Mouse (Mus musculus): ENCODE data around the gene Hist1h3b. TPM values are rescaled to one million over a fixed set of nuclear protein-coding genes. Genes with fewer than 3 reads are reported as not detected.

Hist1h3b gene
- polyA plus RNA-seq, 1 experiment = 4.7 TPM

- no peak overlapping the region for H3K4me3 ChIP-seq (ENCODE audit: control insufficient read depth, low read depth, low read length)
- TF ChIP-seq CTCF (IDR thresholded peaks at IDR 0.05; ENCODE audit: control insufficient read depth, insufficient read depth, insufficient replicate concordance, low read depth, low read length) = no peak
- no peak for TF ChIP-seq POLR2A (IDR thresholded peaks at IDR 0.05; ENCODE audit: control insufficient read depth, low read depth, low read length)
- H3K36me3 ChIP-seq (ENCODE audit: control insufficient read depth, insufficient read depth, low read length) = no peaks in the 10 kb centered on the region
- H3K4me1 ChIP-seq (ENCODE audit: control insufficient read depth, insufficient read depth, low read length) = peaks cover 3% of the 10 kb centered on the region; the same call in 1 of the 2 replicates
- no peaks in the 10 kb centered on the region for H3K27me3 ChIP-seq (ENCODE audit: control insufficient read depth, insufficient read depth, low read length)
- H3K27ac ChIP-seq (ENCODE audit: control insufficient read depth, insufficient read depth, low read depth, low read length) = no peak overlapping the region
These were observed 23.4 kb upstream of the Hist1h3b start for GRCm38 (mm10) chr13:23728472-23729191.

GRCm38 (mm10) chr13:23729192-23729525, 22.9 kb upstream of the Hist1h3b start:
- no peaks in the 10 kb centered on the region for H3K27me3 ChIP-seq (ENCODE audit: control insufficient read depth, insufficient read depth, low read length)
- no peak overlapping the region for H3K27ac ChIP-seq (ENCODE audit: control insufficient read depth, insufficient read depth, low read depth, low read length)
- no peak overlapping the region for H3K4me3 ChIP-seq (ENCODE audit: control insufficient read depth, low read depth, low read length)
- H3K36me3 ChIP-seq (ENCODE audit: control insufficient read depth, insufficient read depth, low read length) = no peaks in the 10 kb centered on the region
- H3K4me1 ChIP-seq (ENCODE audit: control insufficient read depth, insufficient read depth, low read length) = peaks cover 3% of the 10 kb centered on the region; the same call in 1 of the 2 replicates
- no peak for TF ChIP-seq CTCF (IDR thresholded peaks at IDR 0.05; ENCODE audit: control insufficient read depth, insufficient read depth, insufficient replicate concordance, low read depth, low read length)
- no peak for TF ChIP-seq POLR2A (IDR thresholded peaks at IDR 0.05; ENCODE audit: control insufficient read depth, low read depth, low read length)

GRCm38 (mm10) chr13:23729706-23730105, 22.4 kb upstream of the Hist1h3b start:
- Histone ChIP-seq H3K4me1 (ENCODE audit: control insufficient read depth, insufficient read depth, low read length) (peaks cover 3% of the 10 kb centered on the region; the same call in 1 of the 2 replicates), H3K27ac (ENCODE audit: control insufficient read depth, insufficient read depth, low read depth, low read length) (no peak overlapping the region)
- TF ChIP-seq CTCF (IDR thresholded peaks at IDR 0.05; ENCODE audit: control insufficient read depth, insufficient read depth, insufficient replicate concordance, low read depth, low read length) = no peak
- TF ChIP-seq POLR2A (IDR thresholded peaks at IDR 0.05; ENCODE audit: control insufficient read depth, low read depth, low read length) = no peak

GRCm38 (mm10) chr13:23730479-23730878, 21.6 kb upstream of the Hist1h3b start:
- H3K36me3 ChIP-seq (ENCODE audit: control insufficient read depth, insufficient read depth, low read length) = no peaks in the 10 kb centered on the region
- H3K4me1 ChIP-seq (ENCODE audit: control insufficient read depth, insufficient read depth, low read length) = peaks cover 3% of the 10 kb centered on the region; the same call in 1 of the 2 replicates
- H3K27ac ChIP-seq (ENCODE audit: control insufficient read depth, insufficient read depth, low read depth, low read length) = no peak overlapping the region
- no peaks in the 10 kb centered on the region for H3K27me3 ChIP-seq (ENCODE audit: control insufficient read depth, insufficient read depth, low read length)
- no peak for TF ChIP-seq CTCF (IDR thresholded peaks at IDR 0.05; ENCODE audit: control insufficient read depth, insufficient read depth, insufficient replicate concordance, low read depth, low read length)
- no peak for TF ChIP-seq POLR2A (IDR thresholded peaks at IDR 0.05; ENCODE audit: control insufficient read depth, low read depth, low read length)
- H3K4me3 ChIP-seq (ENCODE audit: control insufficient read depth, low read depth, low read length) = no peak overlapping the region

More at GRCm38 (mm10) chr13:23729706-23730105, 22.4 kb upstream of the Hist1h3b start:
- Histone ChIP-seq H3K27me3 (ENCODE audit: control insufficient read depth, insufficient read depth, low read length) (no peaks in the 10 kb centered on the region), H3K36me3 (ENCODE audit: control insufficient read depth, insufficient read depth, low read length) (no peaks in the 10 kb centered on the region), H3K4me3 (ENCODE audit: control insufficient read depth, low read depth, low read length) (no peak overlapping the region)

GRCm38 (mm10) chr13:23732156-23732804, 19.8 kb upstream of the Hist1h3b start:
- no peak overlapping the region for H3K27ac ChIP-seq (ENCODE audit: control insufficient read depth, insufficient read depth, low read depth, low read length)
- H3K4me1 ChIP-seq (ENCODE audit: control insufficient read depth, insufficient read depth, low read length) = peaks cover 3% of the 10 kb centered on the region; the same call in 1 of the 2 replicates
- no peak overlapping the region for H3K4me3 ChIP-seq (ENCODE audit: control insufficient read depth, low read depth, low read length)
- no peak for TF ChIP-seq CTCF (IDR thresholded peaks at IDR 0.05; ENCODE audit: control insufficient read depth, insufficient read depth, insufficient replicate concordance, low read depth, low read length)
- TF ChIP-seq POLR2A (IDR thresholded peaks at IDR 0.05; ENCODE audit: control insufficient read depth, low read depth, low read length) = no peak
- H3K36me3 ChIP-seq (ENCODE audit: control insufficient read depth, insufficient read depth, low read length) = no peaks in the 10 kb centered on the region
- H3K27me3 ChIP-seq (ENCODE audit: control insufficient read depth, insufficient read depth, low read length) = no peaks in the 10 kb centered on the region

GRCm38 (mm10) chr13:23737091-23737490, 15.0 kb upstream of the Hist1h3b start:
- TF ChIP-seq CTCF (IDR thresholded peaks at IDR 0.05; ENCODE audit: control insufficient read depth, insufficient read depth, insufficient replicate concordance, low read depth, low read length) (no peak), POLR2A (IDR thresholded peaks at IDR 0.05; ENCODE audit: control insufficient read depth, low read depth, low read length) (no peak)
- H3K27ac ChIP-seq (ENCODE audit: control insufficient read depth, insufficient read depth, low read depth, low read length) = no peak overlapping the region
- H3K4me1 ChIP-seq (ENCODE audit: control insufficient read depth, insufficient read depth, low read length) = peaks cover 7% of the 10 kb centered on the region
- H3K4me3 ChIP-seq (ENCODE audit: control insufficient read depth, low read depth, low read length) = no peak overlapping the region
- no peaks in the 10 kb centered on the region for H3K27me3 ChIP-seq (ENCODE audit: control insufficient read depth, insufficient read depth, low read length)
- no peaks in the 10 kb centered on the region for H3K36me3 ChIP-seq (ENCODE audit: control insufficient read depth, insufficient read depth, low read length)

GRCm38 (mm10) chr13:23738041-23738440, 14.0 kb upstream of the Hist1h3b start:
- Histone ChIP-seq H3K27me3 (ENCODE audit: control insufficient read depth, insufficient read depth, low read length) (no peaks in the 10 kb centered on the region), H3K4me1 (ENCODE audit: control insufficient read depth, insufficient read depth, low read length) (peaks cover 7% of the 10 kb centered on the region), H3K4me3 (ENCODE audit: control insufficient read depth, low read depth, low read length) (no peak overlapping the region), H3K36me3 (ENCODE audit: control insufficient read depth, insufficient read depth, low read length) (no peaks in the 10 kb centered on the region), H3K27ac (ENCODE audit: control insufficient read depth, insufficient read depth, low read depth, low read length) (peak overlapping the region; percentile 90)
- TF ChIP-seq POLR2A (IDR thresholded peaks at IDR 0.05; ENCODE audit: control insufficient read depth, low read depth, low read length) = no peak
- no peak for TF ChIP-seq CTCF (IDR thresholded peaks at IDR 0.05; ENCODE audit: control insufficient read depth, insufficient read depth, insufficient replicate concordance, low read depth, low read length)

Measured in testis, adult 2 months (tissue).